Mouse (Mus musculus): ENCODE results near the gene Pard3.

DNA sequence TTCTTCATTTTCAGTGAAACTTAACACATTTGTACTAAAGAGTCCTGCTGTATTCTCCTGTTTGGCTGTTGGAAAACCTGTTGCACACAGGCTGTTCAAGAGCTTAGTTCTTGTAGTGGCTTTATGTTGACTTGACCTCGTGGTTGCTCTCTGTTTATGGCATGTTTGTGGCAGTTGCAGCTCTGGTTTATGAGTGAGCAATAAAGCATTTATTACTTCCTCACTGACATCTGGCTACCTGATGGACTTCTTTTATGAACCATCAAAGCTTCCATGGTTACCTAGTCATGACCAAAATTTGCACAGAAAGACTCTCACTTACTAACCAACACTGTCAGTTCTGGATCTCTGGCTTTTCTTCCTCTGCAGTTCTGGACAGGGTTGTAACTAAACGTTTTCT is 314.1 kb downstream of the Pard3 start:
- TF ChIP-seq EP300 (optimal IDR thresholded peaks at IDR 0.05) (no peak), CTCF (IDR thresholded peaks at IDR 0.05; ENCODE audit: low read depth) (no peak)

Data from stomach, postnatal 0 days (tissue).